Mouse (Mus musculus) CD8-positive naive resting alpha-beta T cell, adult 2 months (primary cell): ENCODE data around the gene Prss27.

Experiments
- DNase-seq, 2 experiments: peaks; one replicate each; pipeline ENCODE4 v3.0.0; 2022; ENCODE audit warnings: low read depth in 2 of 2, low spot score in 2 of 2

The Prss27 gene

GRCm38 (mm10) chr17:24037844-24038243 lies at the start of gene Prss27:
TSS of gene Prss27 (plus strand) at chr17:24038144.
- no peak for DNase-seq

- DNase-seq = no peak
Observed at GRCm38 (mm10) chr17:23989802-23990201, 48.1 kb upstream of the Prss27 start.

- DNase-seq = no peak
Observed at GRCm38 (mm10) chr17:23992789-23993553, 45.0 kb upstream of the Prss27 start.

- DNase-seq = peak; percentile 88 to 94
Observed at GRCm38 (mm10) chr17:23993559-23994428, 44.1 kb upstream of the Prss27 start.

GRCm38 (mm10) chr17:23994667-23995066 lies 43.3 kb upstream of the Prss27 start:
- no peak for DNase-seq

GRCm38 (mm10) chr17:23995421-23995820 lies 42.5 kb upstream of the Prss27 start:
- DNase-seq = no peak

- DNase-seq = no peak
Observed at GRCm38 (mm10) chr17:23997901-23998300, 40.0 kb upstream of the Prss27 start, which contains the start of gene Prss22. TSS of gene Prss22 (minus strand) at chr17:23998100.

GRCm38 (mm10) chr17:23998383-23998782 lies 39.6 kb upstream of the Prss27 start:
- DNase-seq = no peak

- no peak for DNase-seq
Observed at GRCm38 (mm10) chr17:24000404-24000803, 37.5 kb upstream of the Prss27 start.

- DNase-seq = no peak
Observed at GRCm38 (mm10) chr17:24004071-24004665, 33.8 kb upstream of the Prss27 start.

GRCm38 (mm10) chr17:24005049-24005448 lies 32.9 kb upstream of the Prss27 start:
- no peak for DNase-seq

GRCm38 (mm10) chr17:24006930-24007329 lies 31.0 kb upstream of the Prss27 start:
- no peak for DNase-seq

GRCm38 (mm10) chr17:24007391-24007790 lies 30.6 kb upstream of the Prss27 start:
- DNase-seq = no peak

GRCm38 (mm10) chr17:24008105-24008504 lies 29.8 kb upstream of the Prss27 start:
- no peak for DNase-seq

- DNase-seq = no peak
Observed at GRCm38 (mm10) chr17:24009617-24010016, 28.3 kb upstream of the Prss27 start.

- no peak for DNase-seq
Observed at GRCm38 (mm10) chr17:24012921-24013320, 25.0 kb upstream of the Prss27 start.

- DNase-seq = no peak
Observed at GRCm38 (mm10) chr17:24014433-24014965, 23.4 kb upstream of the Prss27 start.

- DNase-seq = no peak
Observed at GRCm38 (mm10) chr17:24015727-24016126, 22.2 kb upstream of the Prss27 start.

- no peak for DNase-seq
Observed at GRCm38 (mm10) chr17:24020696-24021095, 17.2 kb upstream of the Prss27 start.

GRCm38 (mm10) chr17:24021375-24022199 lies 16.4 kb upstream of the Prss27 start:
- DNase-seq = no peak

GRCm38 (mm10) chr17:24029477-24029876 lies 8.5 kb upstream of the Prss27 start:
- DNase-seq = no peak
